Mouse (Mus musculus) heart, postnatal 25 days (tissue): Measurements from ENCODE around the gene Lin9. TPM values are rescaled to one million over a fixed set of nuclear protein-coding genes. Genes with fewer than 3 reads are reported as not detected.
A peak's percentile ranks its signal among the peaks of the same experiment; 100 is the strongest.

ENCODE experiments used
- DNase-seq: peaks from one replicate; pipeline ENCODE4 v3.0.0; 2022; ENCODE audit warnings: low spot score
- intact Hi-C: fragments of 180-260 bp; cut with DNase I; formaldehyde crosslinking; loops from one replicate; pipeline ENCODE4 v1.15.1; 2025
- total RNA-seq, 2 experiments: library from RNA; stranded (reverse); gene quantifications; 2 replicates each; pipeline ENCODE4 v1.2.3; 2021

The Lin9 gene
- total RNA-seq, 2 experiments from 2014 or later: 2.6 to 2.7 TPM

- DNase-seq: no peak
- intact Hi-C loops: no loop called here
These were observed 57.1 kb downstream of the Lin9 start for GRCm38 (mm10) chr1:180698063-180698462.

GRCm38 (mm10) chr1:180703400-180703799 is 62.5 kb downstream of the Lin9 start:
- intact Hi-C loops: no loop called here
- DNase-seq: no peak

GRCm38 (mm10) chr1:180707368-180707767 is 66.4 kb downstream of the Lin9 start:
- DNase-seq: no peak
- intact Hi-C loops: no loop called here

- intact Hi-C loops: no loop called here
- DNase-seq: no peak
These were observed 66.9 kb downstream of the Lin9 start for GRCm38 (mm10) chr1:180707813-180708212.

GRCm38 (mm10) chr1:180708935-180709776 is 68.2 kb downstream of the Lin9 start:
- no peak for DNase-seq
- intact Hi-C loops: no loop called here

- intact Hi-C loops: no loop called here
These were observed 77.8 kb downstream of the Lin9 start for GRCm38 (mm10) chr1:180718756-180719155.

GRCm38 (mm10) chr1:180719483-180719882 is 78.5 kb downstream of the Lin9 start:
- no peak for DNase-seq
- intact Hi-C loops: no loop called here

More at GRCm38 (mm10) chr1:180718756-180719155, 77.8 kb downstream of the Lin9 start:
- DNase-seq: no peak

- peak; percentile 49 for DNase-seq
- intact Hi-C loops: loop anchor here (1.0 to 5.0 kb wide), 3 partner anchors 44 to 142 kb away; no protein-coding TSS in a partner anchor
These were observed 79.2 kb downstream of the Lin9 start for GRCm38 (mm10) chr1:180719951-180720689.

- DNase-seq: no peak
- intact Hi-C loops: loop anchor here (5.0 kb wide), 1 partner anchor 140 kb away; no protein-coding TSS in a partner anchor
These were observed 81.7 kb downstream of the Lin9 start for GRCm38 (mm10) chr1:180722608-180723007.

GRCm38 (mm10) chr1:180723701-180724238 is 82.8 kb downstream of the Lin9 start:
- intact Hi-C loops: loop anchor here (5.0 kb wide), 1 partner anchor 139 kb away; no protein-coding TSS in a partner anchor

GRCm38 (mm10) chr1:180725704-180726179 is 84.8 kb downstream of the Lin9 start, which contains the start of gene Acbd3:
Gene Acbd3, plus strand, starts transcription at chr1:180726043.
- peak; percentile 84 for DNase-seq
- intact Hi-C loops: no loop called here

More at GRCm38 (mm10) chr1:180723701-180724238, 82.8 kb downstream of the Lin9 start:
- no peak for DNase-seq

GRCm38 (mm10) chr1:180726183-180726582 is 85.2 kb downstream of the Lin9 start:
- DNase-seq: no peak
- intact Hi-C loops: no loop called here

- intact Hi-C loops: no loop called here
- no peak for DNase-seq
These were observed 88.3 kb downstream of the Lin9 start for GRCm38 (mm10) chr1:180729231-180729630.

Other genes starting within 250 kb of the Lin9 start
- 1 to 10 TPM; 1.1 to 1.2 TPM for gene Stum, start 157.6 kb upstream of the Lin9 start, total RNA-seq
- gene Parp1, start 72.2 kb upstream of the Lin9 start, total RNA-seq: 10 to 100 TPM; 58.3 to 62.5 TPM
- not detected for gene Mixl1, start 55.9 kb downstream of the Lin9 start, total RNA-seq
- 10 to 100 TPM; 22.6 to 24.8 TPM for gene Acbd3, start 84.9 kb downstream of the Lin9 start, total RNA-seq
- 100 to 1,000 TPM; 494 to 517 TPM for gene H3f3a, start 172.8 kb downstream of the Lin9 start, total RNA-seq
- 10 to 100 TPM; 10.4 to 11.8 TPM for gene Sde2, start 210.0 kb downstream of the Lin9 start, total RNA-seq